Mouse (Mus musculus) cerebellum, adult 2 months (tissue): Measurements from ENCODE around the gene Zbed6.

Experiments used
- CTCF ChIP-seq: fragments of 200-500 bp; IDR thresholded peaks from 2 replicates; pipeline ENCODE4 v1.5.1; 2011; ENCODE audit warnings: low read depth, mild to moderate bottlenecking, control low read depth, low read length, moderate library complexity, borderline replicate concordance; ENCODE audit not compliant: insufficient read depth
- POLR2A ChIP-seq: fragments of 200-500 bp; IDR thresholded peaks from 2 replicates; pipeline ENCODE4 v1.6.1; 2011; ENCODE audit warnings: low read length, control low read depth, borderline replicate concordance; ENCODE audit not compliant: insufficient read depth

DNA sequence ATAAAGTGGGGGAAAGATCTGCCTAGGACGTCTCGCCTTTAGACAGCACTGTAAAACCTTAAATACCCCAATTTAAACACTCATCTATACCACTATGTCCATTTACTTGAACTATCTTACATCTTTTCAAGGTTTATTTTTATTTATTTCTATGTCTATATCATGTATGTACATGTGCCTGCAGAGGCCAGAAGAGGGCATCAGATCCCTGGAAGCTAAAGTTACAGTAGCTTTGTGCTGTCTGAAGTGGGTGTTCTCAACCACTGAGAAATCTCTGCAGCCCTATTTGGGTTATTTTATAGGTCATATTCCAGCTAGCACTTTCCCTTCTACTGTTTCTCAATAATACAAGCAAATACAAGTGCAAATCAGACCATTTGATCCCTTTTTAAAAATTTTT lies 28.5 kb downstream of the Zbed6 start:
- TF ChIP-seq CTCF = no peak
- TF ChIP-seq POLR2A = no peak
